Mouse (Mus musculus) testis, adult 2 months (tissue): ENCODE data around the gene Rnf187.

ENCODE experiments used
- CTCF ChIP-seq: fragments of 200-500 bp; IDR thresholded peaks from 2 replicates; pipeline ENCODE4 v1.5.1; 2012; ENCODE audit warnings: low read depth, mild to moderate bottlenecking, inconsistent platforms, low read length, moderate library complexity; ENCODE audit not compliant: control insufficient read depth, insufficient read depth, insufficient replicate concordance
- POLR2A ChIP-seq: fragments of 200-500 bp; IDR thresholded peaks from 2 replicates; pipeline ENCODE4 v1.6.1; 2012; ENCODE audit warnings: low read depth, mild to moderate bottlenecking, inconsistent platforms, low read length, moderate library complexity; ENCODE audit not compliant: control insufficient read depth

DNA sequence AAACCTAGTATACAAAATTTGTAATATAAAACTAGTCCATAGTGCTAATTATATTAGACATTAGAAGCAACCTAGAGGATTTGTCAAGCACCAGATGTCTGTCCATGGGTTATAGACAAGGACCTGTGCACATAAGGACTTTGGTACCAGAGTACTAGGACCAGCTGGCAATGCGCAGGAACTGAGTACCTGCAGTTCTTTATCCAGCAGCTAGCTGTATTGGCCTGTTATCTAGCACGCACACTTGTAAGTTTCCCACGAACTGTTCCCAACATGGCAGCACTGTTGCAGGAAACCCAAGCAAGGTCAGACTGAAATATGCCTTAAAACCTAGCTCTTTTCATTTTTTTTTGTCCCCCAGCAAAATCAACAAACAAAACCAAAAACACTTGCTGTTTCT, 8.5 kb downstream of the Rnf187 start:
- no peak for TF ChIP-seq CTCF
- no peak for TF ChIP-seq POLR2A
